Mouse (Mus musculus) liver, embryonic 14.5 days (tissue): ENCODE measurements around the gene Rrp7a.

Source experiments
- CTCF ChIP-seq: IDR thresholded peaks from 2 replicates; pipeline ENCODE4 v1.5.1; 2016; ENCODE audit warnings: antibody characterized with exemption, low read depth, control low read depth
- EP300 ChIP-seq: IDR thresholded peaks from 2 replicates; pipeline ENCODE4 v1.6.1; 2016; ENCODE audit warnings: antibody characterized with exemption, low read depth

DNA sequence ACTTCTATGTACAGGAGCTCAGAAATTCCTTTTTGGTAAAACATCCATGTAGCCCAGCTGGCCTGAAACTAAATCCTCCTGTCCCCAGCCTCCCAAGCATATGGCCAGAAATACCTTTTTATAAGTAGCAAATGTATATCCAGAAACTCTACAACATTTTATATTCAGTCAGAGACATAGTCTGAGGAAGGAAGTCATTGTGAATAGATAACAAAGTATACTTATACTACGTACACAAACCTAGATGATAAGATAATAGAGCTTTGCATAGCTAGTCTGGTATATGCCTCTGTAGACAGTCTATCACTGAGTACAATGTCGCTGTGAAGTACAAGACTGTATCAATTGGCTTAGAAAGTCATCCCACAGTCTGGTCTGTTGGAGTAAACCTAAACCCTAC, 13.1 kb upstream of the Rrp7a start:
- TF ChIP-seq CTCF (no peak), EP300 (no peak)
